Mouse (Mus musculus): ENCODE measurements around the gene Thtpa. TPM values are rescaled to one million over a fixed set of nuclear protein-coding genes. Genes with fewer than 3 reads are reported as not detected.

The Thtpa gene
- total RNA-seq (2014; fragmentation: Nextera tagmentation) (15.2 and 17.1 TPM in 2 replicates), total RNA-seq (2017) (16.3 and 17.2 TPM in 2 replicates), polyA plus RNA-seq (2012) (2.6 and 3.7 TPM in 2 replicates)

DNA sequence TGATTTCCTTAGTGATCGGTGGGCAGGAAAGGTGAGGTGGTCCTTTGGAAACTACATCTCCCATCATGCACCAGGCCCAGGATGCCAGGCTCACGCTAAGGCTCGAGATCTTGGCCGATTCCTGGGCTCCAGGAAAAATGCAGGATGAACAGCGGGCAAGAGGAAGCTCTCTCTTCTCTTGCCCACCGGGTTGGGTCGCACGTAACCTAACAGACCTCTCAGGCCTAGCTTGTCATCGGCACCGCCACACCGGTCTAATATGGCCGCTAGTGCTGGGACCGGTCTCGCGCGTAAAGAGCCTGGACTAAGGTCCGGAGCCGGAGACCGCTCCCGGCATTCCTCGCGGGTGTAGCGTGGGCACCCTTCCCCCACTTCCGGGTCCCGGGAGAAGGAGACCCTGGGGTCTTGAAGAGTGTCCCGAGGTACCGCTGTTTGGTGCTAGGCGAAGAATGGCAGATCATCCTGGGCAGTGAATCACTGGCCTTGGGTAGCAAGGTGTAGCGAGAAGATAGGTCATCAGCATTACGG lies at the start of gene Thtpa:
Gene Thtpa, plus strand, starts transcription at position 81 of the 528 bp plus-strand sequence.
- H3K4me3 ChIP-seq (ENCODE audit: low read depth, low read length) = peak within 1 kb of the TSS; percentile 74
- no peaks in the 10 kb centered on the region for H3K9me3 ChIP-seq (replicated peaks)
- DNase-seq (ENCODE audit: low spot score) (peak; percentile 79), ATAC-seq (ENCODE audit: extremely low read depth, insufficient number of reproducible peaks, low FRiP score, poor library complexity, severe bottlenecking) (peak; percentile 58)
- H3K27me3 ChIP-seq (ENCODE audit: insufficient read depth, low read length) = no peaks in the 10 kb centered on the region
- no peak for TF ChIP-seq CTCF (IDR thresholded peaks at IDR 0.05; ENCODE audit: low read depth, low read length)
- TF ChIP-seq GATA1 (IDR thresholded peaks at IDR 0.05; ENCODE audit: borderline replicate concordance, low read length) = no peak
- no peak for TF ChIP-seq TAL1 (conservative IDR thresholded peaks at IDR 0.05; ENCODE audit: low read depth, low read length)
- TF ChIP-seq GATA2 (IDR thresholded peaks at IDR 0.05; ENCODE audit: borderline replicate concordance, low read depth, low read length) = no peak
- peaks cover 37% of the 10 kb centered on the region for H3K36me3 ChIP-seq (replicated peaks)
- peaks cover 58% of the 10 kb centered on the region for H3K4me1 ChIP-seq (ENCODE audit: insufficient read depth, low read depth, low read length)

- Histone ChIP-seq H3K4me3 (ENCODE audit: low read depth, low read length) (no peak overlapping the region), H3K4me1 (ENCODE audit: insufficient read depth, low read depth, low read length) (no peaks in the 10 kb centered on the region), H3K36me3 (replicated peaks) (no peaks in the 10 kb centered on the region), H3K27me3 (ENCODE audit: insufficient read depth, low read length) (peaks cover 17% of the 10 kb centered on the region), H3K9me3 (replicated peaks) (no peaks in the 10 kb centered on the region)
- TF ChIP-seq POLR2AphosphoS5 (IDR thresholded peaks at IDR 0.05; ENCODE audit: insufficient replicate concordance, low read depth, low read length) (no peak), CTCF (IDR thresholded peaks at IDR 0.05; ENCODE audit: low read depth, low read length) (no peak), TAL1 (conservative IDR thresholded peaks at IDR 0.05; ENCODE audit: low read depth, low read length) (no peak), GATA2 (IDR thresholded peaks at IDR 0.05; ENCODE audit: borderline replicate concordance, low read depth, low read length) (no peak), GATA1 (IDR thresholded peaks at IDR 0.05; ENCODE audit: borderline replicate concordance, low read length) (no peak)
- ATAC-seq (ENCODE audit: extremely low read depth, insufficient number of reproducible peaks, low FRiP score, poor library complexity, severe bottlenecking) = no peak
- no peak for DNase-seq (ENCODE audit: low spot score)
These were observed 46.5 kb upstream of the Thtpa start for GRCm38 (mm10) chr14:55047971-55048531.

GRCm38 (mm10) chr14:55052496-55052895 lies 42.1 kb upstream of the Thtpa start:
- no peak for DNase-seq (ENCODE audit: low spot score)
- Histone ChIP-seq H3K4me1 (ENCODE audit: insufficient read depth, low read depth, low read length) (peaks cover 9% of the 10 kb centered on the region), H3K9me3 (replicated peaks) (no peaks in the 10 kb centered on the region), H3K36me3 (replicated peaks) (no peaks in the 10 kb centered on the region), H3K4me3 (ENCODE audit: low read depth, low read length) (no peak overlapping the region), H3K27me3 (ENCODE audit: insufficient read depth, low read length) (peaks cover 40% of the 10 kb centered on the region)
- TF ChIP-seq GATA1 (IDR thresholded peaks at IDR 0.05; ENCODE audit: borderline replicate concordance, low read length) (no peak), CTCF (IDR thresholded peaks at IDR 0.05; ENCODE audit: low read depth, low read length) (no peak), TAL1 (conservative IDR thresholded peaks at IDR 0.05; ENCODE audit: low read depth, low read length) (no peak), POLR2AphosphoS5 (IDR thresholded peaks at IDR 0.05; ENCODE audit: insufficient replicate concordance, low read depth, low read length) (no peak), GATA2 (IDR thresholded peaks at IDR 0.05; ENCODE audit: borderline replicate concordance, low read depth, low read length) (no peak)
- ATAC-seq (ENCODE audit: extremely low read depth, insufficient number of reproducible peaks, low FRiP score, poor library complexity, severe bottlenecking) = no peak

- DNase-seq (ENCODE audit: low spot score) = no peak
- Histone ChIP-seq H3K9me3 (replicated peaks) (no peaks in the 10 kb centered on the region), H3K27me3 (ENCODE audit: insufficient read depth, low read length) (peaks cover 40% of the 10 kb centered on the region), H3K4me1 (ENCODE audit: insufficient read depth, low read depth, low read length) (peaks cover 9% of the 10 kb centered on the region), H3K36me3 (replicated peaks) (no peaks in the 10 kb centered on the region), H3K4me3 (ENCODE audit: low read depth, low read length) (no peak overlapping the region)
- ATAC-seq (ENCODE audit: extremely low read depth, insufficient number of reproducible peaks, low FRiP score, poor library complexity, severe bottlenecking) = no peak
- TF ChIP-seq POLR2AphosphoS5 (IDR thresholded peaks at IDR 0.05; ENCODE audit: insufficient replicate concordance, low read depth, low read length) = no peak
- no peak for TF ChIP-seq TAL1 (conservative IDR thresholded peaks at IDR 0.05; ENCODE audit: low read depth, low read length)
- TF ChIP-seq GATA1 (IDR thresholded peaks at IDR 0.05; ENCODE audit: borderline replicate concordance, low read length) = no peak
- no peak for TF ChIP-seq GATA2 (IDR thresholded peaks at IDR 0.05; ENCODE audit: borderline replicate concordance, low read depth, low read length)
- TF ChIP-seq CTCF (IDR thresholded peaks at IDR 0.05; ENCODE audit: low read depth, low read length) = no peak
These were observed 41.5 kb upstream of the Thtpa start for GRCm38 (mm10) chr14:55053050-55053449.

DNA sequence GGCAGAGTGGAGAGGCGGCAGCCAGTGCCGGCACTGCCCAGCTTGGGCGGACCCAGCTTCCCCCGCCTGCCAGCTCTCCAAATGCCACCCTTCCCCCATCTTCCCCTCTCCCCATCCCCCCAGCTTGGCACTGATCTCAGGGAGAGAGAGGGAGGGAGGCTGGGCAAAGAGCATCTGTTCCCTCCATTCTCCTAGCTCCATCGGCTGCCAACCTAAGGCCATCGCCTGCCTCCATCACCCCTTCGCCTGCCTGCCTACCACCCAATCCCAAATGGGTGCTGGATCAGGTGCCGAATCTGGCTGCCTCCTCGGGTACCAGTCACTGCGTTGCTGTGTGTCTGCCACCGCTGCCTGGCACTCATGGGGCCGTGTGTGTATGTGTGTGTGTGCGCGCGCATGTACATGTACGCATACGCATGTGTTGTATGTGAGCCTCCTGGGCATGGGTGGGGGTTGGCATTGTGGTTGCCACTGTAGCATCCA lies 40.8 kb upstream of the Thtpa start:
- peaks cover 10% of the 10 kb centered on the region for H3K4me1 ChIP-seq (ENCODE audit: insufficient read depth, low read depth, low read length)
- no peak for TF ChIP-seq POLR2AphosphoS5 (IDR thresholded peaks at IDR 0.05; ENCODE audit: insufficient replicate concordance, low read depth, low read length)
- TF ChIP-seq TAL1 (conservative IDR thresholded peaks at IDR 0.05; ENCODE audit: low read depth, low read length) = no peak
- TF ChIP-seq CTCF (IDR thresholded peaks at IDR 0.05; ENCODE audit: low read depth, low read length) = no peak
- no peak for TF ChIP-seq GATA2 (IDR thresholded peaks at IDR 0.05; ENCODE audit: borderline replicate concordance, low read depth, low read length)
- no peak for TF ChIP-seq GATA1 (IDR thresholded peaks at IDR 0.05; ENCODE audit: borderline replicate concordance, low read length)
- peaks cover 40% of the 10 kb centered on the region for H3K27me3 ChIP-seq (ENCODE audit: insufficient read depth, low read length)
- no peak overlapping the region for H3K4me3 ChIP-seq (ENCODE audit: low read depth, low read length)
- no peak for DNase-seq (ENCODE audit: low spot score)
- no peak for ATAC-seq (ENCODE audit: extremely low read depth, insufficient number of reproducible peaks, low FRiP score, poor library complexity, severe bottlenecking)
- H3K9me3 ChIP-seq (replicated peaks) = no peaks in the 10 kb centered on the region
- no peaks in the 10 kb centered on the region for H3K36me3 ChIP-seq (replicated peaks)

GRCm38 (mm10) chr14:55054191-55054749 lies 40.3 kb upstream of the Thtpa start:
- DNase-seq (ENCODE audit: low spot score) (no peak), ATAC-seq (ENCODE audit: extremely low read depth, insufficient number of reproducible peaks, low FRiP score, poor library complexity, severe bottlenecking) (no peak)
- Histone ChIP-seq H3K4me3 (ENCODE audit: low read depth, low read length) (no peak overlapping the region), H3K36me3 (replicated peaks) (no peaks in the 10 kb centered on the region), H3K4me1 (ENCODE audit: insufficient read depth, low read depth, low read length) (peaks cover 15% of the 10 kb centered on the region), H3K9me3 (replicated peaks) (no peaks in the 10 kb centered on the region), H3K27me3 (ENCODE audit: insufficient read depth, low read length) (peaks cover 38% of the 10 kb centered on the region)
- TF ChIP-seq CTCF (IDR thresholded peaks at IDR 0.05; ENCODE audit: low read depth, low read length) (no peak), TAL1 (conservative IDR thresholded peaks at IDR 0.05; ENCODE audit: low read depth, low read length) (no peak), POLR2AphosphoS5 (IDR thresholded peaks at IDR 0.05; ENCODE audit: insufficient replicate concordance, low read depth, low read length) (no peak), GATA1 (IDR thresholded peaks at IDR 0.05; ENCODE audit: borderline replicate concordance, low read length) (no peak), GATA2 (IDR thresholded peaks at IDR 0.05; ENCODE audit: borderline replicate concordance, low read depth, low read length) (no peak)
